Mouse (Mus musculus) embryonic fibroblast, embryonic 13.5 days (primary cell): ENCODE data around the gene Cldn2.

Source experiments
- CTCF ChIP-seq: IDR thresholded peaks from 2 replicates; pipeline ENCODE4 v1.5.1; 2011; ENCODE audit warnings: mild to moderate bottlenecking, control low read depth, low read length, moderate library complexity, borderline replicate concordance; ENCODE audit not compliant: insufficient read depth
- POLR2A ChIP-seq: IDR thresholded peaks from 2 replicates; pipeline ENCODE4 v1.6.1; 2011; ENCODE audit warnings: low read depth, mild to moderate bottlenecking, control low read depth, low read length, moderate library complexity

DNA sequence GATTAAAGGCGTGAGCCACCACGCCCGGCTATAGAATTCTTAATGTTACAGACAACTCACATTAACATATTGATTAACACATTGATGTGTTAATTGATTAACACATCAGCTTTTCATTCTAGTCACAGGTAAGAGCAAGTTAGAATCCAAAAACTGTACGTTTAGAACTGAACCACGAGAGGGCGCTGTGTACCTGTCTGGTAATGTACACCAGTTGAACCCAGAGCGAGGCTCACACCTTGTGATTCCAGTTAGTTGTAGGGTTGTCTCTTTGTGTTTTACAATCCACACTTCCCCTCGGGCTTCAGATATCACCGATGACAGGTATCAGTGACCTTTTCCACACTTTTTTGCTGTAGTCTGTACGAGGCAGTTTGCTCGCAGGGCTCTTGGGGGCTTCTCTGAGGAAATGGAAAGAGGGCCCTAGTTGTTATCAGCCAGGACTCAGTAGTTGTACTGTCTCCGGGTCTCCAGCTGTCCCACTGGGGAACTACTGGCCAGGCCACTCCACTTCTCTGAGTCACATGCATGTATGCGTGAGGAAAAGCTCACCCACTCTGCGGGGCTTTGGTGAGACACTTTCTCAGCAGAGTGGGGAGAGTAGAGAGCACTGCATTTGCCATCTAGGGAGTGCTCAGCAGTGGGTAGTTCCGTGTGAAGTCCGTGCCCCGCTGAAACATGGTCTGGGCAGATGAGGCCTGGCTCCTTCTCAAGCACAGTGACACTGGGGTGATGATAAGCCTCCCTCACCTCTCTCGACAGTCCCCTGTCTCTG lies 26.1 kb upstream of the Cldn2 start:
- TF ChIP-seq CTCF (peak; percentile 41; the same call in 1 of the 2 replicates), POLR2A (no peak)
